Mouse (Mus musculus) frontal cortex, postnatal 10 days (tissue): Measurements from ENCODE around the gene Lrrk1.

ENCODE experiments used
- DNase-seq, 2 experiments: peaks; one replicate each; pipeline ENCODE4 v3.0.0; 2022; ENCODE audit warnings: low spot score in 2 of 2, mixed read lengths in 1 of 2

The Lrrk1 gene

GRCm38 (mm10) chr7:66303922-66304660 is 84.1 kb downstream of the Lrrk1 start:
- DNase-seq: no peak

GRCm38 (mm10) chr7:66301486-66301885 is 86.7 kb downstream of the Lrrk1 start:
- DNase-seq: no peak

GRCm38 (mm10) chr7:66300680-66301079 is 87.5 kb downstream of the Lrrk1 start:
- peak; percentile 60 to 84 for DNase-seq

- no peak for DNase-seq
Observed at GRCm38 (mm10) chr7:66297656-66298021, 90.5 kb downstream of the Lrrk1 start.

- DNase-seq: no peak
Observed at GRCm38 (mm10) chr7:66296921-66297655, 91.1 kb downstream of the Lrrk1 start.

- no peak for DNase-seq
Observed at GRCm38 (mm10) chr7:66292552-66293376, 95.4 kb downstream of the Lrrk1 start.

- DNase-seq: no peak
Observed at GRCm38 (mm10) chr7:66292010-66292409, 96.1 kb downstream of the Lrrk1 start.

- DNase-seq: no peak
Observed at GRCm38 (mm10) chr7:66282984-66283612, 105.1 kb downstream of the Lrrk1 start.

- DNase-seq: no peak
Observed at GRCm38 (mm10) chr7:66282265-66282664, 105.9 kb downstream of the Lrrk1 start.

- no peak for DNase-seq
Observed at GRCm38 (mm10) chr7:66278001-66278400, 110.1 kb downstream of the Lrrk1 start.

- DNase-seq: no peak
Observed at GRCm38 (mm10) chr7:66273494-66273893, 114.7 kb downstream of the Lrrk1 start.

GRCm38 (mm10) chr7:66271226-66271625 is 116.9 kb downstream of the Lrrk1 start:
- DNase-seq: no peak

- no peak for DNase-seq
Observed at GRCm38 (mm10) chr7:66266942-66267850, 121.0 kb downstream of the Lrrk1 start.

- no peak for DNase-seq
Observed at GRCm38 (mm10) chr7:66263421-66263820, 124.7 kb downstream of the Lrrk1 start.

GRCm38 (mm10) chr7:66262570-66263156 is 125.5 kb downstream of the Lrrk1 start:
- DNase-seq: no peak

GRCm38 (mm10) chr7:66260763-66261390 is 127.3 kb downstream of the Lrrk1 start:
- DNase-seq: no peak

- no peak for DNase-seq
Observed at GRCm38 (mm10) chr7:66260295-66260694, 127.9 kb downstream of the Lrrk1 start.

- DNase-seq: no peak
Observed at GRCm38 (mm10) chr7:66259436-66260206, 128.5 kb downstream of the Lrrk1 start.

GRCm38 (mm10) chr7:66258997-66259396 is 129.2 kb downstream of the Lrrk1 start:
- DNase-seq: no peak
